Mouse (Mus musculus) retina, postnatal 1 day (tissue): ENCODE measurements around the gene Arhgap18.

Experiments
- DNase-seq: peaks from one replicate; pipeline ENCODE4 v3.0.0-alpha.2; 2012

Gene Arhgap18

GRCm38 (mm10) chr10:26832669-26833249, 79.5 kb downstream of the Arhgap18 start:
- no peak for DNase-seq

- no peak for DNase-seq
Measured at GRCm38 (mm10) chr10:26833393-26833792, 80.2 kb downstream of the Arhgap18 start.

- no peak for DNase-seq
Measured at GRCm38 (mm10) chr10:26849311-26849710, 96.1 kb downstream of the Arhgap18 start.

- DNase-seq, result no peak
Measured at GRCm38 (mm10) chr10:26849854-26850253, 96.6 kb downstream of the Arhgap18 start.

GRCm38 (mm10) chr10:26854556-26855100, 101.4 kb downstream of the Arhgap18 start:
- DNase-seq, result no peak

GRCm38 (mm10) chr10:26855851-26856535, 102.8 kb downstream of the Arhgap18 start:
- no peak for DNase-seq

- DNase-seq, result no peak
Measured at GRCm38 (mm10) chr10:26857583-26857982, 104.4 kb downstream of the Arhgap18 start.

- no peak for DNase-seq
Measured at GRCm38 (mm10) chr10:26858537-26858936, 105.3 kb downstream of the Arhgap18 start.

- no peak for DNase-seq
Measured at GRCm38 (mm10) chr10:26861231-26861630, 108.0 kb downstream of the Arhgap18 start.

GRCm38 (mm10) chr10:26862207-26862606, 109.0 kb downstream of the Arhgap18 start:
- DNase-seq, result no peak

GRCm38 (mm10) chr10:26863982-26864381, 110.8 kb downstream of the Arhgap18 start:
- no peak for DNase-seq

- no peak for DNase-seq
Measured at GRCm38 (mm10) chr10:26870802-26871201, 117.6 kb downstream of the Arhgap18 start.

- no peak for DNase-seq
Measured at GRCm38 (mm10) chr10:26877309-26877708, 124.1 kb downstream of the Arhgap18 start.

- DNase-seq, result no peak
Measured at GRCm38 (mm10) chr10:26878924-26879600, 125.8 kb downstream of the Arhgap18 start.

- no peak for DNase-seq
Measured at GRCm38 (mm10) chr10:26884949-26885348, 131.7 kb downstream of the Arhgap18 start.

GRCm38 (mm10) chr10:26889226-26889625, 136.0 kb downstream of the Arhgap18 start:
- DNase-seq, result peak; percentile 22

- DNase-seq, result no peak
Measured at GRCm38 (mm10) chr10:26889754-26890153, 136.5 kb downstream of the Arhgap18 start.

GRCm38 (mm10) chr10:26890269-26890955, 137.2 kb downstream of the Arhgap18 start:
- peak; percentile 87 for DNase-seq

- DNase-seq, result no peak
Measured at GRCm38 (mm10) chr10:26893091-26893490, 139.9 kb downstream of the Arhgap18 start.

GRCm38 (mm10) chr10:26895726-26896125, 142.5 kb downstream of the Arhgap18 start:
- no peak for DNase-seq

- DNase-seq, result no peak
Measured at GRCm38 (mm10) chr10:26900426-26900825, 147.2 kb downstream of the Arhgap18 start.

- DNase-seq, result no peak
Measured at GRCm38 (mm10) chr10:26903781-26904180, 150.6 kb downstream of the Arhgap18 start.

GRCm38 (mm10) chr10:26911176-26911575, 158.0 kb downstream of the Arhgap18 start:
- no peak for DNase-seq
